Mouse (Mus musculus) megakaryocyte, embryonic 14.5 days (primary cell): Measurements from ENCODE around the gene March8.

Experiments
- FLI1 ChIP-seq: IDR thresholded peaks from 2 replicates; pipeline ENCODE4 v1.6.1; 2012; ENCODE audit warnings: low read length, inconsistent platforms, mixed read lengths
- GATA1 ChIP-seq: IDR thresholded peaks from 3 replicates; pipeline ENCODE4 v1.6.1; 2012; ENCODE audit warnings: mixed read lengths, low read length, inconsistent platforms, borderline replicate concordance

DNA sequence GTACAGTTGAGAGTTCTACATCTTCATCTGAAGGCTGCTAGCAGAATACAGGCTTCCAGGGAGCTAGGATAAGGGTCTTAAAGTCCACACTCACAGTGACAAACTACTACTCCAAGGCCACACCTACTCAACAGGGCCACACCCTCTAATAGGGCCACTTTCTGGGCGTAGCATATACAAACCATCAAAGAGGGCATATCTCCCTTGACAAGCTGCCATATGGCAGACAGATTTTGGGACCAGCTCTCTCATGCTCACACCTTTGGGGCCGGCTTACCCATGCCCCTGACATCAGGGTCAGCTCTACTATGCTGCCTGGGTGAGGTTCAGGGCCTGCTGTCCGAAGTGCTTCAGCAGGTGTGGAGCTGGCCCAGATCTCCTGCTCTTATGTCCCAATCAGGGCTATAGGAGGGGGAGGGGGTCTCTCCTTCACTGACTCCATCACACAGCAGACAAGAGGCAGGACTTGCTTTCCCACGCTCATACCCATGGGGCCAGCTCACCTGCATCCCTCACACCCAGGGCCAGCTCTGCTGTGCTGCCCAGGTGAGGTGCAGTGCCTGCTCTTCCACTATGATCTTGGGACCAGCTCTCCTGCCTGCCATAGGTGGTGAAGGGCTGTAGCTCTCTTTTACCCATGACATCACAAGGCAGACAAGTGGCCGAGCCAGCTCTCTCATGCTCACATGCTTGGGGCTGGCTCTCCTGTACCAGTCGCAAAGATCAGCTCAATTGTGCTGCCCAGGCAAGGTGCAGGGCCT lies 32.6 kb downstream of the March8 start:
- TF ChIP-seq GATA1, result no peak
- TF ChIP-seq FLI1, result no peak
